Mouse (Mus musculus): ENCODE measurements around the gene Sim1. TPM values are rescaled to one million over a fixed set of nuclear protein-coding genes. Genes with fewer than 3 reads are reported as not detected.

Sim1 gene
- total RNA-seq (2021), result under 1 TPM; 0.09 to 0.16 TPM
- long read RNA-seq, experiment 1, result 0 reads
- long read RNA-seq, experiment 2, result 0 reads

DNA sequence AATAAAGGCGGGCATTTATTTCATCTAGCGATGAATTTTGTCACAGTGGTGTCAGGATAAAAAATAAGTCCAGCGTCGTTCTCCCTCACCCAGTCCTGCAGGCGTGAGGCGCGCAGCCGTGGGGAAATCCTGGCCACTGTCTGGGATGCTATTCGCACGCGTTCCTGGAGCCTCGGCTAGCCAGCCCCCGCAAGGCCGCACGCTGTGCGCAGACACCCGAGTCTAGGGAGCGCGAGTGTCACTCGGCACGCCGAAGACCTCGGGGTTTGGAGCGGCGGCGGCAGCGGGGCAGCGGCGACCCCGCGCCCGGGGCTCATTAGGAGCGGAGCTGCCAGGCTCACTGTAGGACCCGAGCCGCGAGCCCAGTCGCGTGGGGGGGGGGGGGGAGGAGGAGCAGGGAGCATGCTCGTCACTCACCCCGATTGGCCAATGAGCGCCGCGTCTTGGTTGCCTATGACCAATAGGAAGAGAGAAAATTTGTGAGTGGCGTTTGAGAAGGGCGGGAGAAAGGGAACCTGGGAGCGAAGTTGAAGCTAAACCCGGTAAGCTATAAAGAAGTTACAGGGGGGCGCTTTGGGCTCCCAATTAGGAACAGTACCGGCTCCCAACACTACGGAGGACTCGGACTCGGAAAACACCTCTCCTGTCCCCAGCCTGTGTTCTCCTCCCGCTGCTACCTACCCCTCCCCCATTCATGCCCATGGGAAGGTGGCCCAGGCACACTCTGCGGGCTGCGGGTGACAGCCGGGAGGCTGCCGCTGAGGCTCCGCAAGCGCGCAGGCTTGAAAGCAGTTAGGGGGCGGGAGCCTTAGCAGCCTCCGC, at the start of gene Sim1:
Gene Sim1 (plus strand): TSS at position 585 of the 822 bp plus-strand sequence.
- DNase-seq, result peak; percentile 56

DNA sequence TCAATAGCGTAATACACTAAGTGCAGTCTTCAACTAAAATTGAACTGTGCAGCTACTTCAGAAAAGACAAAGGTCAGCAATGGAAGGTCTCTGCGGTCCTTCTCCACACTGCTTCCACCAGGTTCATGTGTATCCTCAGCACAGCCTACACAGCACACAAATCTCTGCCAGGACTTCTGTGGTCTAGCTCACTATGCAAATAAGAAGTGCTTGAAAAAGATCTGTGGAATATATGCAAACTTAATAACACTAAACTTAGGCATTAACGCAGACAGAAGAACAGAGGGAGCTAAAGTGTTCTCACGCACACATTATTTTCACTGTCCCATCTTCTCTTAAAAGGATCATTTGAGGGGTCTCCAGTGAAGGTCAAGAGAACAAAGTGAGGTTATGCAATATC, 26.4 kb upstream of the Sim1 start:
- DNase-seq, result no peak

DNA sequence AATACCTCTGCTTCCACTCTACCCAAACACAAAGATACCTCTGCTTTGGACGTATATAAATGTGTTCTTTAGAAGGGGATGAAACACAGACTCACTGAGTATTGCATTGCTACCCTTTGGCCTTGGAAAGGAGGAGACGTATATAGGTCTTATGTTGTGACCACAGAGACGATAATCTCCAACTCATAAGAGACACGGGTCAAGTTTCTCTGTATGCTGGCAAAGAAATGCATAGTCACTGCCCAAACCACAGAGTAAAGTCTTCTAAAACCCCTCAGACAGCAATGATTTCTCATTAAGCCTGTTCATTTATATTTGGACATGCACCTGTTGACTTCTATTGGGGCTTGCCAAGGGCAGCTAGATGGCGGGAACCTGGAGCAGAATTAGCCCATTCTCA, 17.6 kb upstream of the Sim1 start:
- DNase-seq, result no peak

DNA sequence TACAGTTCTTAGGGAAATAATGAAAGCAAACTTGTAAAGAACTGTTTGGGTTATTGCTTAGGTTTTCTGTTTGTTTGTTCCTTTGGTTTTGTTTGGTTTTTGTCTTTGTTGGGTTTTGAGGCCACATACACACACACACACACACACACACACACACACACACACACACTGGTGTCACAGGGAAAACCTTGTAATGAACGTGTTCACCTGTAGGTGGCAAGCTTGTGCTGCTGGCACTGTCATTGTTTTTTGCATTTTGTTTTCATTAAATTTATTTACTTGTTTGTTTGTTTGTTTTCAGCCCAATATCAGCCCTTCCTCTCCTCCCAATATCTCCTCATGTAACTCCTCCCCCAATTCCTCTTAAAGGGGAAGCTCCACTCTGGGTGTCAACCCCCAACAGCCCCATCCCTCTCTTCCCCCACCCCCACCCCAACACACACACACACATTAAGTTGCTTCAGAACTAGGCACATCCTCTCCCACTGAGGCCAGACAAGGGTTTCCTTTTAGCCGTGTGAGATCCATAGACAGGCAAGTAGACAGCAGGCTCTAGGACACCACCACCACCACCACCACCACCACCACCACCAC, 13.0 kb upstream of the Sim1 start:
- no peak for DNase-seq

DNA sequence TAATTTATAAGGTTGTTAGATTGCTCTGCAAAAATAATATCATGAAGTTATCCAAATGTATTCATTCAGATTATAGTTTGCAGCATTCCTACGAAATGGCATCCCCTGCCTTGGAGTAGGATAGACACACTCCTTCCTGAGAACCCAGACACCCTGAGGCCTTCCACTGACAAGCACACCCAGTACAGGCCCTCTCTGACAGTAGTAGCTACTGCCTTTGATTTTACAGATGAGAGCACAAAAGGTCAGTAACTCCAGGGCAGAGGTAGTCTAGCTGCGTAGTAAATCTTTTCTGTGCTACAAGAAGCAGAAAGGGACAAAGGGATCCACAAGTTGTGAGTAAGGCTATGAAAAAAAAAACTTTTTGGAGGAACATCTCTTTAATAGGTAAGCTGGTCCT, 12.2 kb upstream of the Sim1 start:
- no peak for DNase-seq

DNA sequence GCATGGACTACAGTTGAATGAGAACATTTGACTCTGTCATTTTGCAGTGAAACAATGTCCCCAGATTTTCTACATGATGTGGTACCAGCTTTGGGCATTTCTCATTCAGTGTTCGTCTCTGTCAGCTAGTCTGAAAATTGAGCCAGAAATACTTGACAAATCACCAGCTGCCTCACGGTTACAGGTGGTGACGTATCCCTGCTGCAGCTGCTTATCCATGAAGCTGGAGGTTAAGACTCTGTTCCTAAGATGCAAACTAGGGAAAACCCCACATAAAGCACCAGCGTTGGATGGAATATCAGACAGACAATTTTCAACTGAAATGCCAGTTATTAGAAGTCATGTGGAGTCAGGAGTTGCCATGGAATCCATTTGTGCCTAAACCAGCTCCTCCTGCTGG, 8.2 kb upstream of the Sim1 start:
- no peak for DNase-seq

DNA sequence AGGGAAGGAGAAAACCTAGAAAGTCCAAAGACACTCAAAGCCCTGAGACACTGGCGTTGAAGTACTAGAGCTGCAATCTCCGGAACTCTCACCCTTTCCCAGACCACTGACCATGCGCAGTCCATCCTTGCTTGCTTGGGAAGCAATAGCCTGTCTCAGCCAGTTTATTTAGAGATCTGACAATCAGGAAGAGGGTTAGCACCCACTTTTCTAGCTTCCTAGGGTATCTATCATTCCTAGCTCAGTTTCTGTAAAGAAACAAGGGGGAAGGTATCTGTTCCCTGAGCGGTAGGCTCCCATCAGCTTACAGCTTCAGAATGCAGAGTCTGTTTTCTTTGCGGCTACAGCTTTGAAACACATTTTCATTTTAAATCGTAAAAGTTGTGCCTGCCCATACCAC, 3.9 kb upstream of the Sim1 start:
- no peak for DNase-seq

DNA sequence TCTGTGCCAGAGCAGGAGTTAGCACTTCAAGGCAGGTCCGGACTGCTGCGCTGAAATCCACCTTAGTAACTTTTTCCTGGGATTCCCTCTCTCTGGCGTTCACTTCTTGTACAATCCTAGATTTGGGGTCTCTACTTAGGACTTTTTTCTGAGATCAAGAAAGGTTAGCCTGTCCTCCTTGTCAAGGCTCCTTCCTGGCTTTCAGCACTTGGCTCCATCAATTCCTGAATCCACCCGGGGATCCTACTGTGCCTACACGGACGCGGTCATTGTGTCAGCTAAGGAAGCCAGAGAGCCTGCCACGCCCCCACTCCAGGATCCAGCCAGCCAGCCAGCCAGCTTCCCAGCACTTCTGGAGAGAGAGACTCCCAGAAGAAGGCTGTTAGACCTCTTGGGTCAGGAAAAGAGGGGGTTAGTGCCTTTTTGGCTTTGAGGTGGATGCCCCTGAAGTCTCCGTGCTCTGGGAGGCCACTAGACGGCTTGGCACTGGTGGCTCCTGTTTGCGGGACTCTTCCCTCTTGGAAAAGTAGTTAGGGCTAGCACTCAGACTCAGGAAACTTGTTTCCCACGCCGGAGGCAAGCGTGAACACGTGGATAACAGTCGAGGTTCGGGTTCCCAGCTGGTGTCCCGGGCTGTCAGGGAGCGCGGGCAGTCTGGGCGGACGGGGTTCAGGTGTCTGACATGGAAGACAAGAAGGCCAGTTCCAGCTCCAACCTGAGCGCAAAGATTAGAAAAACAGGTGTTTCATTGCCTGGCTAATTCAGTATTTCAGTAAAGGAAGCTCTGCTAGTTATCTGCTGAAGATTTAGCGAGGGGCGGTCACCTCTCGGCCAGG, 2.5 kb upstream of the Sim1 start:
- DNase-seq, result no peak

DNA sequence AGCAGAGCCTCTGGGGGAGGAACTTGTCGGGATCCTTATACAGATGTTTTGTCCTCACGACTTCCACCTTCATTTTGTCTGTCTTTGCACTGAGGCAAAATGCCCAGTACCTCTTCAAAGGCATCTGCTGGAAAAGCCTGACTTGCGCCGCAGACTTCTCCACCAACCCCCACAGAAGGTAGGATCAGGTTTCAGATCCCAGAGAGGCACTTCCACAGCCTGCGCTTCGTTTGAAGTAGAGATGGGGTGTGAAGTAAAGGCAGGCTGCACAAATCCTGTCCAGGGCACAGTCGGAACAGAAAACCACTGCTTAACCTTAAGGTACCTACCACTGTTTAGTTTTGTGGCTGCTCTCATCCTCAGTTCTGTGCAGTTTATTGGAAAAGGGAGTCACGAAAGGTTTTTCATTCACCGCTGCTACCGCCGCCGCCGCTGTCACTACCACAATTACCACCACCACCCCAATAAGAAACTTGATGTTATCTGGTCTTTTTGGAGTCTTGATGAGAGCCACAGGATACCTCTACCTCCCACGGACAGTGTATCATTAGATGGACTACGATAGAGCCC, 1.7 kb upstream of the Sim1 start:
- DNase-seq, result no peak

DNA sequence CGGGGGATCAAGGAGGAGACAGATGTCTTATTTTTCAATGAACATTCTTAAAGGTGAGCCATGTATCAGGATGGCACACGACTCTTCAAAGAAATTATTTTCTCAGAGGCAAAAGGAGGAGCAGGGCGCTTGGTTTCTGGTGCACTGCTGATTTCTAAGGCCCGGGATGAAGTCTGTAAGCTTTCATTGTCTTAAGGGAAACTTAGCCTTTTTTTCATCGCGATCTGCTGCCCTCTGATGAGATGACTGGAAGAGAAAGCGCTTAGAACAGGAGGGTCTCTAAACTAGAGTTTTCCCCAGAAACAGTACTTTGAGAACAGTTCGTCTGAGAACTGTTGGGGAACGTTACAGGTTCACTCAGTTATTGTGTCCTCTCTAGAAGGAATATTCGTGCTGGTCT, 1.0 kb upstream of the Sim1 start:
- DNase-seq, result no peak

DNA sequence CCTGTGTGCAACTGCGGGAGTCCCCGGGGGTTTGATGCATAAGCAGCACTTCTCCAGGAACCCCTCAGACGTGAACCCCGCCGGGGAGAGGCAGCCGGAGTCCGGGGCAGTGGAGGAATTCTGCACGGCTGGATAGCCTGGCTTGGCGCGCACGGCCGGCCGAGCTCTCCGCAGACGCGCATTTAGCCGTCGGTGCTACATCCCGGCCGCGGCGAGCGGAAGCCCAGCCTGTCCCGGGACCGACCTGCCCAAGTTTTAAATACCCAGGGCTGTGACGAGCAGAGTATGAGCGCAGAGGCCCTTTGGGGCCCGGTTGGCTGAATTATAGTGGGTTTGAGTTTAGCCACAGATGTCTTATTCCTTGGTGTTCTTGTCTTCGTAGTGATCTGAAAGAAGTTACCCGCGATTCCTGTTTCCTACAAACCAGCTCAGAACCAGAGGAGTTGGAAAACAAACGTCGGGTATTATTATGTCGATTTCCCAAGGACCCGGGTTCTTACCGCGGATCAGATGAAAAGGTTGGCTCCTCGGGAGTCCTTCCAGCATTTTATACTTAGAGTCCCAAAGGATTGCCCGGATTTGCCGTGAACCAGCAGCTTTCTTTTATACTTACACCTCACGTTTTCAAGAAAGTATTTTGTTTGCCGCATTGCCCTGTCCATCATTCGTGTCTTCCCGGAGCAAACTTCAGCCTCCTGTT, 687 bp downstream of the Sim1 start:
- DNase-seq, result no peak

DNA sequence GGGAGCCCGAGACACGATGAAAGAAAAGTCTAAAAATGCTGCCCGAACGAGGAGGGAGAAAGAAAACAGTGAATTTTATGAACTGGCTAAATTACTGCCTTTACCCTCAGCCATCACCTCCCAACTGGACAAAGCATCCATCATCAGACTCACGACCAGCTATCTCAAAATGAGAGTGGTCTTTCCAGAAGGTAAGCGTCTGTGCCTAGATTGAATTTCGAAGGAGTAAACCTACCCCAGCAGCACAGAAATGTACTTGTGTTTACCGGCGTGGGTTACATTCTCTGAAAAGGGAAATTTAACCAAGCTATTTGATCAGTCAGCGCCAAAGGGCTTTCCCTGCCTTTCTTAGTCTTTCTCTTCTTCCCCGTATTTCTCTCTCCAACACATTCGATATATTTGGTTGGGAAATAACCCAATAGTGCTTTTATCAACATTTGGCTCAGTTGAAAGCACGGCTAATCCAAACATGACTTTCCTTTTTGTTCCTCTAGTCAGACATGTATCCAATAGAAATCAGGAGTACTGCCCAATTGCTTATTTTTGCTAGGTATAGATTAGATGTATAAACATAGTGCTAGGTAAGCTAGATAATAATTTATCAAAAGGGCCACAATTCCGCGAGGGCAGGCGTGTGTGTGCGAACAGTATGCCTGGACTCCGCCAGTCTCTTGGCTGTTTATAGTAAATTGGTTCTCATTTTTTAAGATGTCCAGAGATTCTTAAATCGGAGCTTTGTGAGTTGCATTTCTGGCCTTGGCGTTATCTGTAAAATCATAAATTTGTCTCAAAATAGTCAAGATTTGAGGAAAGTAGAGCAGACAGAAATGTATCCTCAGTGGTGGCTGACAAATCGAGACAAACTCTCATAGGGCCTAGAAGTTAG, 1.6 kb downstream of the Sim1 start:
- no peak for DNase-seq

DNA sequence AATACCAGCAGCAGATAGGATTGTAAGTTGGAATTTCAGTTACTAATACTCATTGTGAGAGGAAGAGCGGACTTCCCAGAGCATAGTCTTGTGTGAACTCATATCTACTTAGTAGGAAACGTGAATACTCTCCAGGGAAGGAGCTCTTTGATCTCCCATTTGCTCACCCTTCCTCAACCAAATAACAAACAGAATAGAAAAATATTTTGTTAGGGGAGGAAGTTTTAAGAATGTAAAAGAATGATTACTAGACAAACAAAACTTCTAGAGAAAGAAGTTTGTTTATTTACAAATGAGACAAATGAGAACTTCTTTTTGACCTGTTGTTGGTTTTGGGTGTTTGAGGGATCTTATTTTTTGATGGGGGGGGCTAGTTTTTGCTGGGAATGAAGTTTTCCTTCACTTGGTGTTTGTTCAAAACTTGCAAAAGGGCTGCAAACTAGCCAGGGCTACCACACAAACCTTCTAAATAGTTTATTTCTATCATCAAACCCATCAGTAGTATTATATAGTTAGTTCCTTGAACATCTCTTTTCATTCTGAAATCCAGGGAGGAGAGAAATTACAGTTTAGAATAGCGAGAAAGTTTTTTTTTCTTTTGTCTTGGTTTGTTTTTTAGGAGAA, 2.3 kb downstream of the Sim1 start:
- no peak for DNase-seq

DNA sequence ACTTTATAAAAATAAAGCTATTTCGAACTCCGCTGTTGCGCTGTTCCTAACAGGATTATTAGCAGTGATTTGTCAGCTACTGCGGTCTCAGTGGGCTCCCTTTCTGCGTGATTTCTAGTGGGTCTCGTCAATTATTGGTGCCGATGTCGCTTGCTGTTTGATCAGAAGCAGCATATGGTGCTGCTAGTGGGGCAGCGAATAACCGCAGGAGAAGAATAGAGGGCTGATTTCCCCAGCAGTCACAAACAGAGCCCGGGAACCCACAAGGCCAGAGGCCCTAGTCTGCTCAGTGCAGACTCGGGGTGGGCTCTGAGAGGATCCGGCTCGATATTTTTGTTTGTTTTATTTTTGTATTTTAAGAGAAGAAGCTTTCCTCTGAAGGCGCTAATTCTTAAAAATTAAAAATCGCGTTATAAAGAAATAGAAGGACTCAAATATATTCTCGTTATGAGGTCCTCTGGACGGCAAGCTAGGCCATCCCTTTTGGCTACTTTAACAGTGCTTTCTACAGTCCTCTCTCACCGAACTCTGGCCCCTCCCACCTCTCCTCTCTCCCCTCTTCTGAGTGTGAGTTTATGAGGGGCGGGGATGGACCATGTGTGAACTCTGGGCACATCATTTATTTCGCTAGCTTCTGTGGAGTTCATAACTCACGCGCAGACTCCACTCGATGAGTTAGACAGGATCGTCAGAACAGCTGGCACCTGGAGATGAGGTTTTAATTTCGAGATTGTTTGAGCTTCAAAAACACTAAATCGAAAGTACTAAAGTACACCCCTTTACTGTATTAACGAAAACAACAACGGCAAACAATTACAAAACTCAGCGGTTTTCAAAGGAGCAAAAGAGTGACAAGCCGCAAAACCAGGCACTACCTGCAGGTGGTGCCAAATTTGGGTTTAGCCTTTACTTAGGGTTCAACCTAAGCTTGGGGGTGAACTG, 3.2 kb downstream of the Sim1 start:
- DNase-seq, result no peak

DNA sequence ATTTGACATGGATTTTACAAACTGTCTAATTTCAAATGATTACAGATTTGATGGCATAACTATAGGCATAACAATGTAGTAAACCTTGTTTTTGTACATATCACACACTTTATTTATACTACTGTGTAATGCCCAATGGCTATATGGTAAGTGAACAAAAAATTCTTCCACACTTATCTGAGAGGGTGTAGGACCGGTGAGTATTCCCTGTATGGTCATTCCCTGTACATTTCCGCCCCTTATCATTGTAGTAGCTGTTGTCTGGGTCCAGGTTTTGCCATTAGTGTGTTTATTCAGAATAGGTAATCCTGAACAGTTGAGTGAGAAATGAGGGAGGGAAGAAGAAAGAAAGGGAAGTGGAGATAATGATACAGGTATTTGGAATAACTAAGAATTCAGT, 4.1 kb downstream of the Sim1 start:
- no peak for DNase-seq

DNA sequence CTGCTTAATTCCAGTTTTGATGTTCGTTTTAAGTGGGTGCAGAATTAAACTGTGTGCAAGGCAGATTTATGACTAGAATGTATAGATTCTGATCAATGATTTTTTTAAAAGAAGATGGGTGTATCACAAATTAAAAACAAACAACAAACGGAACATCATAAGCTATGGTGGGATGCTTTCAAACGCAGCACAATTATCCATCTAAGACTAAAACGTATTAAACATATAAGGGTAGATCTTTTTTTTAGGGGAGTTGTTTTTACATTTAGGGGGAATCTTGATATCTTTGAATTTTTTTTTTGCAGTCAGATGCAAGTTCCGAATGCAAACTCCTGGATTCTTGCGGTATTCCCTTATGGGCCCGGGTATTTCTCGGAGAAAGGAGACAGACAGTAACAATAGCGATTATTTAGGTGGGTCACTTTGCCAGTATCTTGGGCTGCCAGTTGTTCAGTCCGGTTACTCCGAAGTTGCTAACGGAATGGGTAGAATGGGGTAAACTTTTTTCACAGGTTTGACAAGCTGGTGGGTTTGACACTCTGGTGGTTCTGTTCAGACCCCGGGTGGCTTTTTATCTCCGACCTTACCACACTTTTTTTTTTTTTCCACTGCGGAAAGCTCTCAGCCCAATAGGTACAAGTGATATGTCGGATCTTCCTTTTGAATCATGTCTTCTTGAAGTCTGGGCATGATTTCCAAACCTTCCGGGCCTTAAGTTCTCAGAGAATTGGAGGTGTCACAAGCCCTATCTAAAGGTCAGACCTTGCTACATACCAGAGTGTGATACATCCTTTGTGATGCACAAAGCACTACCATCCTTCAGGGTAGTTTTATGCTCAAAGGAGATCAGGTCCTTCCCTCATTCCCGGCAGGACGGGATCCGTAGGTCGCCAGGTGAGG, 5.5 kb downstream of the Sim1 start:
- no peak for DNase-seq

DNA sequence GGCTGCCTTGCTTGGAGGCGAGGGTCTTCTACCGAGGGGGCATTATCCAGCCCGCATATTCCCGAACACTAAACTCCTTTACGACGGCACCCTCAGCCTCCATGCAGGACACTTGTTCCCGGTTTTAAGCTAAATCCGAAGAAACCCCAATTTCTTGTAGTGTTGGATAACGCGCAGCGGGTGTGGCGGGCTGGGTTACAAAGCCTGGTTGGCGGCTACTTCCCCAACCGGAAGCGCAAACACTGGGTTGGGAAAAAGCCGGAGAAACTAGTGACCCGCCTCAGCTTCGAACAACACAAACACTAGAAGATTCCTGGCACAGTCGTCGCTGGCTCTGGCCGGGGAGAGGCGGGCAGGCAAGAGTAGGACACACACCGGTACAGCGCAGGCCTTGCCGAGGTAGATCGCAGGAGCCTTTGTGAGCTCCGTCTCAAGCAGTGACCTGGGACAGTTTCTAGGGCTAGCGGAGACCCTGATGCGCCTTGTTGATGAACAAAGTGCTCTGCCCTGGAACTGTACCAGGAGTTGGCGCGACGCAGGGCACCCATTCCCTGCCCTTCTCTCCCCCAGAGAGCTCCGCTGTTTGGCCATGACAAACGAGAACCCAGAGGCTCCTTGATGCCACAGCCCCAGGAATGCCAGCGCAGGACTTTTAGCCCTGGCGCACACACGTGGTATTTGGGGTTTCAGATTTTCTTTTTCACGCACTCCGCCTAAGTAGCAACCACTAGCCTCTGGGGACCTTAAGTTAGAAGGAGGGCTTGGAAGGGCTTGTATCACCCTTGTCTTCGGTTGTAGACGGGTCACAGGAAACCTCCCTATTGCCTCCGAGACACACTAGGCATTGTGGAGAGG, 6.4 kb downstream of the Sim1 start:
- DNase-seq, result no peak

Measured in gastrocnemius, postnatal 10 days (tissue).